Mouse (Mus musculus): ENCODE measurements at regions not wholly inside any gene's neighbourhood (a gene's known extent, or its start where the extent isn't known, plus 50 kb on each side); places are given as distances from the start of the nearest gene placed in this dataset.

GRCm38 (mm10) chr8:7954851-7955250 is 706.2 kb downstream of the Efnb2 start:
- H3K4me3 ChIP-seq: no peak overlapping the region
- intact Hi-C loops (cut with DNase I): no loop called here
- no peak for DNase-seq (ENCODE audit: extremely low spot score in 1 of 2, low spot score in 2 of 2)
- no peak overlapping the region for H3K27ac ChIP-seq
- no peak for TF ChIP-seq CTCF (IDR thresholded peaks at IDR 0.05)

- H3K27ac ChIP-seq: no peak overlapping the region
- intact Hi-C loops (cut with DNase I): no loop called here
- no peak for TF ChIP-seq CTCF (IDR thresholded peaks at IDR 0.05)
- H3K4me3 ChIP-seq: no peak overlapping the region
- no peak for DNase-seq (ENCODE audit: extremely low spot score in 1 of 2, low spot score in 2 of 2)
These were observed 714.9 kb downstream of the Efnb2 start for GRCm38 (mm10) chr8:7945966-7946775.

GRCm38 (mm10) chr8:7936596-7936995 is 724.4 kb downstream of the Efnb2 start:
- TF ChIP-seq CTCF (IDR thresholded peaks at IDR 0.05): no peak
- intact Hi-C loops (cut with DNase I): no loop called here

GRCm38 (mm10) chr8:7919416-7919815 is 741.6 kb downstream of the Efnb2 start:
- DNase-seq (ENCODE audit: extremely low spot score in 1 of 2, low spot score in 2 of 2): no peak
- no peak for TF ChIP-seq CTCF (IDR thresholded peaks at IDR 0.05)
- intact Hi-C loops (cut with DNase I): no loop called here
- Histone ChIP-seq H3K27ac (no peak overlapping the region), H3K4me3 (no peak overlapping the region)

More at GRCm38 (mm10) chr8:7936596-7936995, 724.4 kb downstream of the Efnb2 start:
- no peak for DNase-seq (ENCODE audit: extremely low spot score in 1 of 2, low spot score in 2 of 2)
- H3K4me3 ChIP-seq: no peak overlapping the region
- H3K27ac ChIP-seq: no peak overlapping the region

- Histone ChIP-seq H3K27ac (no peak overlapping the region), H3K4me3 (no peak overlapping the region)
- no peak for DNase-seq (ENCODE audit: extremely low spot score in 1 of 2, low spot score in 2 of 2)
- no peak for TF ChIP-seq CTCF (IDR thresholded peaks at IDR 0.05)
- intact Hi-C loops (cut with DNase I): no loop called here
These were observed 766.7 kb downstream of the Efnb2 start for GRCm38 (mm10) chr8:7894338-7894737.

GRCm38 (mm10) chr8:7853169-7853568 is 807.9 kb downstream of the Efnb2 start:
- Histone ChIP-seq H3K4me3 (no peak overlapping the region), H3K27ac (no peak overlapping the region)
- DNase-seq (ENCODE audit: extremely low spot score in 1 of 2, low spot score in 2 of 2): no peak
- intact Hi-C loops (cut with DNase I): no loop called here
- TF ChIP-seq CTCF (IDR thresholded peaks at IDR 0.05): no peak

GRCm38 (mm10) chr8:7850573-7850972 is 810.5 kb downstream of the Efnb2 start:
- no peak for TF ChIP-seq CTCF (IDR thresholded peaks at IDR 0.05)
- Histone ChIP-seq H3K27ac (no peak overlapping the region), H3K4me3 (no peak overlapping the region)
- no peak for DNase-seq (ENCODE audit: extremely low spot score in 1 of 2, low spot score in 2 of 2)
- intact Hi-C loops (cut with DNase I): no loop called here

- no peak for TF ChIP-seq CTCF (IDR thresholded peaks at IDR 0.05)
These were observed 829.1 kb downstream of the Efnb2 start for GRCm38 (mm10) chr8:7831948-7832347.

GRCm38 (mm10) chr8:7827811-7828210 is 833.2 kb downstream of the Efnb2 start:
- no peak for TF ChIP-seq CTCF (IDR thresholded peaks at IDR 0.05)
- DNase-seq (ENCODE audit: extremely low spot score in 1 of 2, low spot score in 2 of 2): no peak
- intact Hi-C loops (cut with DNase I): no loop called here
- H3K4me3 ChIP-seq: no peak overlapping the region
- H3K27ac ChIP-seq: no peak overlapping the region

More at GRCm38 (mm10) chr8:7831948-7832347, 829.1 kb downstream of the Efnb2 start:
- Histone ChIP-seq H3K27ac (no peak overlapping the region), H3K4me3 (no peak overlapping the region)
- intact Hi-C loops (cut with DNase I): no loop called here
- DNase-seq (ENCODE audit: extremely low spot score in 1 of 2, low spot score in 2 of 2): no peak

GRCm38 (mm10) chr8:7808395-7808794 is 852.6 kb downstream of the Efnb2 start:
- intact Hi-C loops (cut with DNase I): no loop called here
- no peak for TF ChIP-seq CTCF (IDR thresholded peaks at IDR 0.05)
- DNase-seq (ENCODE audit: extremely low spot score in 1 of 2, low spot score in 2 of 2): no peak
- H3K4me3 ChIP-seq: no peak overlapping the region
- no peak overlapping the region for H3K27ac ChIP-seq

GRCm38 (mm10) chr8:7799221-7799620 is 861.8 kb downstream of the Efnb2 start:
- TF ChIP-seq CTCF (IDR thresholded peaks at IDR 0.05): no peak
- intact Hi-C loops (cut with DNase I): no loop called here
- no peak overlapping the region for H3K27ac ChIP-seq
- H3K4me3 ChIP-seq: no peak overlapping the region
- DNase-seq (ENCODE audit: extremely low spot score in 1 of 2, low spot score in 2 of 2): no peak

GRCm38 (mm10) chr8:7796156-7796555 is 864.9 kb downstream of the Efnb2 start:
- Histone ChIP-seq H3K4me3 (no peak overlapping the region), H3K27ac (no peak overlapping the region)
- DNase-seq (ENCODE audit: extremely low spot score in 1 of 2, low spot score in 2 of 2): no peak
- no peak for TF ChIP-seq CTCF (IDR thresholded peaks at IDR 0.05)
- intact Hi-C loops (cut with DNase I): no loop called here

- Histone ChIP-seq H3K27ac (no peak overlapping the region), H3K4me3 (no peak overlapping the region)
- TF ChIP-seq CTCF (IDR thresholded peaks at IDR 0.05): no peak
- intact Hi-C loops (cut with DNase I): no loop called here
- DNase-seq (ENCODE audit: extremely low spot score in 1 of 2, low spot score in 2 of 2): no peak
These were observed 897.2 kb downstream of the Efnb2 start for GRCm38 (mm10) chr8:7763820-7764219.

Measured in left cerebral cortex, adult 2 months (tissue).